Mouse (Mus musculus) olfactory bulb, adult 2 months (tissue): ENCODE measurements around the gene Rflna. TPM values are rescaled to one million over a fixed set of nuclear protein-coding genes. Genes with fewer than 3 reads are reported as not detected.

Source experiments
- H3K27ac ChIP-seq: fragments of 200-500 bp; 2 replicates; pipeline ENCODE4 v1.5.1; 2012; ENCODE audit warnings: low read depth, low read length; ENCODE audit not compliant: insufficient read depth
- H3K4me1 ChIP-seq: fragments of 200-500 bp; 2 replicates; pipeline ENCODE4 v1.6.1; 2012; ENCODE audit warnings: low read length; ENCODE audit not compliant: control insufficient read depth, insufficient read depth
- H3K4me3 ChIP-seq: fragments of 200-500 bp; 2 replicates; pipeline ENCODE4 v1.5.1; 2012; ENCODE audit warnings: mild to moderate bottlenecking, low read depth, low read length, moderate library complexity; ENCODE audit not compliant: insufficient read depth
- CTCF ChIP-seq: fragments of 200-500 bp; IDR thresholded peaks from 2 replicates; pipeline ENCODE4 v1.5.1; 2012; ENCODE audit warnings: low read depth, mild to moderate bottlenecking, low read length, moderate library complexity; ENCODE audit not compliant: insufficient read depth
- POLR2A ChIP-seq: fragments of 200-500 bp; IDR thresholded peaks from 2 replicates; pipeline ENCODE4 v1.6.1; 2012; ENCODE audit warnings: mild to moderate bottlenecking, low read depth, low read length, moderate library complexity; ENCODE audit not compliant: insufficient read depth
- WGBS: fragments of 180-500 bp; shearing (Covaris S2); methylation state at CpG from one replicate; pipeline ENCODE4 v1.1.7; 2018; 5-methylcytosine and 5-hydroxymethylcytosine counted together
- polyA plus RNA-seq: library from polyadenylated mRNA; stranded (reverse); fragments of >200 nt; gene quantifications from 2 replicates; pipeline ENCODE4 v1.2.4, GENCODE M21; 2012; ENCODE audit warnings: low replicate concordance; ENCODE audit not compliant: missing spikeins, insufficient read depth, insufficient read length

The Rflna gene
- polyA plus RNA-seq, 1 experiment, result not detected

DNA sequence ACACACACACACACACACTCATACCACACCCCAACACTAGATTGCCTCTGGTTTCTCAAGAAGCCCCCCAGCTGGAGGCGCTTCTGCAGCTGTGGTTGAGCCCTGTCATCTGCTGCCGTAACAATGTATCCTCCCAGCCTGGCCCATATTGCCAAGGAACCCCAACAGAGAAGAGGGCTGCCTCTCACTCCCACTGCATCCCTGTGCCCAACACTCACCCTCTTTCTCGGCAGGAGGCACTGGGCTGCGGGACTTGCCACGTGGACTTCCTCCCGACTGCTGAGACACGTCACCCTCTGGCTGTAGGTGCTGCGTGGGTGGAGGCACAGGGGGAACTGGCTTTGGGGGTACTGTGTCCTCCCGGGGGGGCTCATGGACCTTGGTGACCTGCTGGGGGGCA, 38.6 kb downstream of the Rflna start:
- H3K27ac ChIP-seq, result peak overlapping the region; percentile 55; the same call in 1 of the 2 replicates
- H3K4me1 ChIP-seq, result peaks cover 89% of the 10 kb centered on the region
- no peak overlapping the region for H3K4me3 ChIP-seq
- TF ChIP-seq CTCF (no peak), POLR2A (no peak)
- 23% methylated on average over 9 of the region's 9 CpGs for WGBS

DNA sequence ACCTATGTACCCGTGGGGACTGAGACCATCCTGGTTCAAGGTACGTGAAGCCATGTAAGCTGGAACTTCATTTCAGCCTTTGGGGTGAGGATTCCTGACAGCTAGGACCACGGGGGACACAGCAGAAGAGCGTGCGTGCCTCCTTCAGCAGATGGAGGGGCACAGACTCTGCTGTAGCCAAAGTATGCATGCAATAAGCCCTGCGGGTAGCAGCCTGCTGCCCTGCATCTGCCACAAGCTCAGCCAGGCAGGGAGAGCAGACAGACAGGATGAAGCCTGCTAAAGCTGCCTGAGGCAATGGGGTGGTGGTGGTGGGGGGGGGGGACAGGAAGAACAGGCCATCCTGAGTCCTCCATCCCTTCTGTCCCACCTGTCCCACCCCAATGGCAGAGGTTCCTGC, 40.4 kb downstream of the Rflna start:
- Histone ChIP-seq H3K4me3 (no peak overlapping the region), H3K27ac (0 out of 2 replicates have a peak overlapping the region, but pooled peaks have one; percentile 55), H3K4me1 (peaks cover 80% of the 10 kb centered on the region)
- no peak for TF ChIP-seq POLR2A
- TF ChIP-seq CTCF, result no peak
- WGBS, result 65% methylated on average over 6 of the region's 6 CpGs

DNA sequence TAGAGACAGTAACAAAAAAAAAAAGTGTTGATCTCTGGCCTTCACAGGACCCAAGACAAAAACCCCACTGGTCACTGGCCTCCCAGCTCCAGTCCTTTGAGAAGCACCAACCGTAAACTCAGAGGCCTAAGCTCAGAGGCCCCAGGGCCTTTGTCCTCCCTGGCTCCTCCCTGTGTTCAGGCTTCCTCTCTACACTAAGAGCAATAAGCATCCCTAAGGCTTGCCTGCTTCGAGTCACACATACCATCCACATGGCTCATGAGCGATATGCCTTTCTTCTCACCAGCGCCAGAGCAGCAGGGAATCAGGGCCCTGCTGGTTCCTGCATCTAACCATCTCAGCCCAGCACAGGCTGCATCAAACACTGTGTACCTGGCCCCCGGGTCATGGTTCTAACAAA, 42.2 kb downstream of the Rflna start:
- WGBS, result 22% methylated on average over 5 of the region's 5 CpGs
- Histone ChIP-seq H3K27ac (no peak overlapping the region), H3K4me1 (peaks cover 65% of the 10 kb centered on the region), H3K4me3 (no peak overlapping the region)
- TF ChIP-seq POLR2A (no peak), CTCF (no peak)

DNA sequence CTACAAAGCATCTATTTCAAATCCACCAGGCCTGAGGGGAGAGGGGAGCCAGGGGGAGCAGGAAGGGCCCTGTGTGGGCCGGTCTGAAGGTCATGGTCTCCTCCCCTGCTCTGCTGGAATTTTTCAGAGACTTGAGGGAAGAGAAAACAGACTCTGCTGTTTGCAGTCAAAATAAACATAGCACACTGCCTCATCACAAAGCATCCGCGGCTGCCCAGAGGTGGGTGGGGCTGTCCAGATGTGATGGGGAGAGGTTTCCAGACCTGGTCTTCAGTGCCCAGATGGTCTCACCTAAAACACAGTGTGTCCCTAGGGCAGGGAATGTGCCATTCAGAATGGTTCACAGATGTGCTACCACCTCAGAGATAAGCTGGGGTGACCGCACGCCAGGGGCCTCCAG, 43.4 kb downstream of the Rflna start:
- Histone ChIP-seq H3K4me1 (peaks cover 63% of the 10 kb centered on the region), H3K27ac (peak overlapping the region; percentile 34; the same call in 1 of the 2 replicates), H3K4me3 (no peak overlapping the region)
- TF ChIP-seq CTCF, result no peak
- no peak for TF ChIP-seq POLR2A
- WGBS, result 40% methylated on average over 5 of the region's 5 CpGs

DNA sequence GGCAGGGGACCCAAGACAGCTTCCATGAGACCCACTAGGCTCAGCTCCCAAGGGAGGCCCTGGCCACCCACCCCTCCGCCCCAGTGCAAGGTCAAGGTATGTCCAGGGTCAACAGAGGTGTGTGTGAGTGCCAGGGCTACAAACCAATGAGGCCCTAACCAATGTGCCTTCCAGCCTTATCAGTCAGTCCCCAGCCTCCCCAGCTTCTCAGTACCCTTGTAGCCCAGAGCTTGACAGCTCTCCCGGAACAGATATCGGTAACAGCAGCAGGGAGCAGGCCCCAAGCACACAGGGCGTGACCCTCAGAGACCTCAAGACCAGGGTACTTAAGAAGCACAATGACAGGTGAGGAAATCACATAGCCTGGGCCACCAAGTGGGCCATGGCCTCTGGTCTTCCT, 46.5 kb downstream of the Rflna start:
- H3K27ac ChIP-seq, result no peak overlapping the region
- TF ChIP-seq CTCF, result no peak
- no peak for TF ChIP-seq POLR2A
- WGBS, result 90% methylated on average over 4 of the region's 4 CpGs
- no peak overlapping the region for H3K4me3 ChIP-seq
- peaks cover 65% of the 10 kb centered on the region for H3K4me1 ChIP-seq

DNA sequence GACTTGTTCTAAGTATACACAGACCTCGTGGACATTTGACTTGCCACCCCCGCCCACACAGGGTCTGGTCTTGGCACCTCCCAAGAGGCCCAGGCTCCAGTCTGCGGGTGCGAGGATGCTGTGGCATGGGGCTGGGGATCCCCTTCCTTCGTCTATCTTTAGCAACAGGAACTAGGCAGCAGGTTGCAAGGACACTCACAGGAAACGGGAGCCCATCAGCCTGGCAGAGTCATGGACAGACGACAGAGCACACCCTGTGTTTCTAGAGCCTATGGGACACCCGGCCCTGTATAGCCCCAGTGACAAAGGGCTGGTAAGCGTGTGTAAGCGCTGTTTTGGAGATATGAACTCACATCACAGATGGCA, 49.2 kb downstream of the Rflna start:
- Histone ChIP-seq H3K4me3 (no peak overlapping the region), H3K4me1 (peaks cover 70% of the 10 kb centered on the region), H3K27ac (no peak overlapping the region)
- WGBS, result 57% methylated on average over 10 of the region's 10 CpGs
- no peak for TF ChIP-seq CTCF
- no peak for TF ChIP-seq POLR2A

DNA sequence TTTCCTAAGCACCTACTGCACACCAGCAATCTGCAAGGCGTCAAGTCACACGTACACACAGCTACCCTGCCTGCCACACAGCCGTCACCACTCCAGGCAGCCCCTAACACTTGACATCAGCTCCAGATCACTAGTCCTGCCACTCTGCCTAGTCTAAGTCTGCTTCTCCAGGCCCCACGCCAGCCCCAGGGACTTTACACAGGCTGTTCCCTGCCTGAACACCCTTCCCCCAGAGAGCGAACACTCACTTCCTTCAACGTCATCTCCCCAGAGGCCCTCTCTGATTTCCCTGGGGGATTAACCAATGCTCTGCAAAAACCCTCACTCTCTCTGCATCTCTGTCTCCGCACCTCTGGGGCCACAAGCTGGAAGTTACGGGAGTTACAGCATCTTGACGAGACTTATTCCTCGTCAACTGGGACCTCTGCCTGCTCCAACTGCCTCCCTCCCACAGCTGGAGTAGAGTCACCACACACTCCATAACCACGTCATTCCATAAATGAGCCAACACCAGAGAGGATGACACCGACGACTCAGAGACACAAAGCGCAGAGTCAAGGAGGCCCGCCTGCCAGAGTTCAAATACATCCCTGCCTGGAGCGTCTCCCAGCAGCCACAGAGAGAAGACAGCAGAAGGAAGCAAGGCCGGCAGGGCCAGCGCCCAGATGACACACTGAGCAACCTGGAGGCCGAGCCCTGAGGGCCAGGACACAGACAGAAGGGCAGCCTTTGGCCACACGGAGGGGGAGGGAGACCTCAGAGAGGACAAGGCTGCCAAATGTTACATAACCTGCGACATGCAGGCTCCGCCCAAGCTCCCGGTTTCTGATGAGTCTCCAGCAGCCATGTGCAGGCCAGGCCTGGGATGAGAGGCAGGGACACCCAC, 49.8 kb downstream of the Rflna start:
- H3K27ac ChIP-seq, result peak overlapping the region; percentile 86
- H3K4me3 ChIP-seq, result peak overlapping the region; percentile 13; the same call in 1 of the 2 replicates
- WGBS, result 33% methylated on average over 23 of the region's 23 CpGs
- TF ChIP-seq CTCF (no peak), POLR2A (no peak)
- H3K4me1 ChIP-seq, result peaks cover 74% of the 10 kb centered on the region

DNA sequence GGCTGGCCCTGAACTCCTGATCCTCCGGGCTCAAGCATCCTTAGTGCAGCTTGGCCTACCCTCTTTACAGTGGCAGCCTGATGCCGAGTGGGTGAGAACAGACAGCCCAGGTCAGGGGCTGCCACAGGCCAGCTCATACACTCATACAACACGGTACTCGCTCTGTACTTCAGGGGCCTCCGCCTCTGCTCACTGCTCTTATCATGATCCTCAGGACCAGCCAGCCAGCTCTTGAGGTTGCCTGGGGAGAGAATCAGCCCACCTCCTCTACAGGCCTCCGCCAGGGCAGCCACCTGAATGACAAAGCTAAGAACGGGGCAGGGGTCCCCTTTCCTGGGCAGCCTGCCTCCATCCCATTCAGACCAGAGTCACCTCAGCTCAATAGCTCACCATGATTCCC, 50.6 kb downstream of the Rflna start:
- Histone ChIP-seq H3K4me3 (0 out of 2 replicates have a peak overlapping the region, but pooled peaks have one; percentile 13), H3K27ac (peak overlapping the region; percentile 86), H3K4me1 (peaks cover 80% of the 10 kb centered on the region)
- TF ChIP-seq POLR2A (no peak), CTCF (no peak)
- WGBS, result 57% methylated on average over 7 of the region's 7 CpGs

DNA sequence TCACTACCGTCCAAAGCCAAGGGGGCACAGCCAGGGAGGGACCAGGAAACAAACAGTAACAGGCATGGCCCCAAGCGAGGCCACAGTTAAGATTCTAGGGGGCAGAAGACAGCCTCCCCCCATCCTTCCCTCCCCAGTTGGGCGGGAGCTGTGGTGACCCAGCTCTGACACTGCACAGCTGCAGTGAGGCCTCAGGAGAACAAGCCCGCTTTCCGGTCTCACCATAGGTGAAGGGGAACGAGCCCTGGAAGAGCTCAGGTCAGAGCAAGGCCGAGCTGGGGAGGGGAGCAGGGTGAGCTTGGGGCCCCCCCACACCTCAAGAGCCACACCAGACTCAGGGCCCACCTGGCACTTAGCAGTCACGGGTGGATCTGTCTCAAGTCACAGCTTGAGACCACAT, 52.9 kb downstream of the Rflna start:
- TF ChIP-seq POLR2A, result no peak
- no peak for TF ChIP-seq CTCF
- Histone ChIP-seq H3K4me1 (peaks cover 94% of the 10 kb centered on the region), H3K27ac (peak overlapping the region; percentile 48), H3K4me3 (peak overlapping the region; percentile 64)
- 41% methylated on average over 8 of the region's 8 CpGs for WGBS

DNA sequence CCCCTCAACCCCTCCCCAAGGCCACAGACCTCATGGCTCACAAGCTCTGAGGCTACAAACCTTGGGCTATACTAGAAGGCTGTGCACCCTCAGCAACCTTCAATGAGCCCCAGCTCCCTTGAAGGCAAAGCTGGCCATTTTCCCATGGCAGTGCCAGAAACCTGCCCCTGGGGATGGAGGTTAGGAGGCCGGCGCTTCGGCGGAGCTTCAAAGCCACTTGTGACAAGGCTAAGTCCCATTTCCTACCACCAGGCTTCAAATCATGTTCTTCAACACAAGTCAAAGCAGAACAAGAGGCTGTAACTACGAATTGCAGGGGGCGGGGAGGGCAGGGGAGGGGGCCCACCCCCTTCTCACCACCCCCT, 53.3 kb downstream of the Rflna start:
- TF ChIP-seq POLR2A, result no peak
- TF ChIP-seq CTCF, result no peak
- Histone ChIP-seq H3K4me1 (peaks cover 95% of the 10 kb centered on the region), H3K4me3 (peak overlapping the region; percentile 64), H3K27ac (peak overlapping the region; percentile 48)
- 12% methylated on average over 6 of the region's 6 CpGs for WGBS
